Mouse (Mus musculus) fibroblast of lung, adult 2 months (primary cell): ENCODE results near the gene Zdhhc11.

ENCODE experiments used
- DNase-seq: peaks from one replicate; pipeline ENCODE4 v3.0.0-alpha.2; 2011; ENCODE audit warnings: low read depth

Zdhhc11 gene

DNA sequence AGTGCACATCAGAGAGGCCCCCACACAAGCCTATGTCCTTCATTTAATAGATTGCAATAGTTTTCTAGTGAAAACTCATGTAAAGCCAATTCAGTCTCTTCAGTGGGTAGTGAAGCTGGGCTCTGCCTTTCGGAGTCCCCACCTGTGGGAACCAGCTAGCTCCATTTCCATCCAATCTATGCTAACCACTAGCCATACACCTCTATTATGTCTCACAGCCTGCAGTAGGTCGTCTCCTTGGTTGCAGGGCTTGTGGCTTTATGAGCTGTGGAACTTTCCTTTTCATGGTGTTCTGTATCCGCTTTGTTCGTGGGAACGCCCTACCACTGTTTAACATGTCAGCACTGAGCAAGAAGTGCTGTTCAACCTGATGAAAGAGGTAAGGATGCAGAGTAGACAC is at the start of gene Zdhhc11:
Zdhhc11 (plus strand) TSS at position 301 of the 400 bp plus-strand sequence.
- no peak for DNase-seq

DNA sequence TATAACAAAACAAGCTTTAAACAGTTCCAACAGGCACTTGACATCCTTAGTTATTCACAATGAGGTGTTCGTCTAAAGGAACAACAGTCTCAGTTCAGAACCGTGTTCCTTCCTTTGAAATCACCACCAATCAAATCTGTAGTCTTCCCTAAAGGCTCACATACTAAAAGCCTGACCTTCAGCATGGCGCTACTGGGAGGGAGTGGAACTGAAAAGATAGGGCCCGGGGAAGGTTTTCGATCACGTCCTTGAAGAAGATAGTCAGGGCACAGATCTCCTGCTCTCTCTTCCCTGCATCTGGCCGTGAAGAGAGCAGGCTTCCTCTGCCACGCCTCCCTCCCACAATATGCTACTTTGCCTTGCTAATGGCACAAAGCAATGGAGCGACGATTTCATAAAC is 31.4 kb upstream of the Zdhhc11 start:
- DNase-seq, result no peak

DNA sequence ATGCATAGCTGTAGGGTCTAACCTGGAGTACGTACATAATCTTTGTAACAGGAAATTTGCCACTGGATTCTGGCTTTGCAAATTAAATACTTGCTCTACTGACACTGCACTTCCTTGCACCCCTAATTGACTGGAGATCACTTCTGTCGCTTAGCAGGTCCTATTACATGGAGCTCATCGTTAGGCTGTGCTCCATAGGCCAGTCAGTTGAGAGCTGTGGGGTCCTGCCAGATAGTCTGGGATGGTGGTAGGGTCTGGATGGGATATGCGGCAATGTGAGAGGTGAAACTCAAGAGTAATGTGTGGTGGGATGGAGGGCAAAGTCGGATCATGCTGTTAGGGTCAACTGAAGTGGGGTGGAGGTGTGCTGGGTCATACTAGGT is 26.7 kb upstream of the Zdhhc11 start:
- DNase-seq, result no peak

DNA sequence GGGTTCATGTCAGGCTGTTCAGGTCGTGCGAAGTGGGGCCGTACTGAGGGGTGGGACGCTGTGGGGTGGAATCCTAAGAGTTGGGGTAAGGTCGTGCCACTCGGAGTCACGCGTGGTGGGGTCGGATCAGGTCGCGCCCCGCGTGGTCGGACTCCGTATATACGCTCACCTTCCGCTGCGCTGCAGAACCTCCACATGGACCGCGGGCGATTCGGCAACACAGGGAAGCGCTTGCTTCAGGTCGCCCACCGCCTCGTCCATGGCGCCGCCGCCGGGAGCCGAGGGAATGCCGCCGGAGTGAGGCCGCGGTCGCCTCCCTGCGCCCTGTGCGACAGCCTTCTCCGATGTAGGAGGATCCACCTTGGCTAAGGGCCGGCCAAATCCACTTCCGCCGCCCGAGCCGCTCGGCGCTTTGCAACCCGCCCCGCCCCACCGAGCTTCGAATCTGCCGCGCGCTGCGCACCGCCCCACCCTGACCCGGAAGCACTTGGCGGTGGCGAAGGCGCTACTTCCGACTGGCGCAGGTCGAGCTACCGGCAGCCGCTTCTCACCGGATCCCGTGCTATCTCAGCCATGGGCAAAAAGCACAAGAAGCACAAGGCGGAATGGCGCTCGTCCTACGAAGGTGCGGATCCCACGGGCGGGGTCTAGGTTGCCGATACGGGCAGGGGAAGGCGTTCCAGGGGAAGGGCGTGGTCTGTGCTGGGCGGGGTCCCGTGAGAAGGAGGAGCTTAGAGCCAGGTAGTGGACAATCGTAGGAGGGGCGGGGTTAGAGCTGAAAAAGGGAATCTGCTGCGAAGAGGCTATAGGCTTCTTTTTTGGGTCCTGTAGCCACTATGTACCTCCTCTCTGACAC is 26.1 kb upstream of the Zdhhc11 start, which contains the start of the genes Trip13 and Brd9:
Trip13 (minus strand) TSS at position 464 of the 856 bp plus-strand sequence.
Brd9 (plus strand) TSS at position 491 of the 856 bp plus-strand sequence.
- DNase-seq, result peak; percentile 52

DNA sequence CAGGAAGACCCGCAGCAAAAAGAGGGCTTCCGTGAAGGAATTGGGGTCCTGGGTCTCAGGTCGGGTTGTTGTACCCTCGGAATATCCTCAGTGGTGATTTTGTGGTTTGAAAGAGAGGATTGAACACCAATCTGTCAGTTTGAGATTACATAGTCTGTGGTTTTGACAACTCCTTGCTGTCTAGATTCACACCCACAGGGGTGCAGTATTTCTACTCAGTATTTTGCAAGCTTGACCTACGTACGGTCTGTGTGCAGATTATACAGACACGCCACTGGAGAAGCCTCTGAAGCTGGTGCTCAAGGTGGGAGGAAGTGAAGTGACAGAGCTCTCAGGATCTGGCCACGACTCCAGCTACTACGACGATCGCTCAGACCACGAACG is 25.5 kb upstream of the Zdhhc11 start:
- no peak for DNase-seq

DNA sequence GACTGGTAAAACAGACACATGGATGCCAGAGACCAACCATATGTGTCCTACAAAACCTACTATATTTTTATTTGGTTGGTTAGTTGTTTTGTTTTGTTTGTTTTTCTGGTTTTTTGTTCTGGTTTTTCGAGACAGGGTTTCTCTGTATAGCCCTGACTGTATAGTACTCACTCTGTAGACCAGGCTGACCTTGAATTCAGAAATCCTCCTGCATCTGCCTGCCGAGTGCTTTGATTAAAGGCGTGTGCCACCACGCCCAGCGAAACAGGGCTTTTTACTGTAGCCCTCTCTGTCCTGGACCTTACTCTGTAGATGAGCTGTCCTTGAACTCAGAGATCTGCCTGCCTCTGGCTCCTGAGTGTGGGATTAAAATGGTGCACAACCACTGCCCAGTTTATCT is 24.6 kb upstream of the Zdhhc11 start:
- DNase-seq, result no peak

DNA sequence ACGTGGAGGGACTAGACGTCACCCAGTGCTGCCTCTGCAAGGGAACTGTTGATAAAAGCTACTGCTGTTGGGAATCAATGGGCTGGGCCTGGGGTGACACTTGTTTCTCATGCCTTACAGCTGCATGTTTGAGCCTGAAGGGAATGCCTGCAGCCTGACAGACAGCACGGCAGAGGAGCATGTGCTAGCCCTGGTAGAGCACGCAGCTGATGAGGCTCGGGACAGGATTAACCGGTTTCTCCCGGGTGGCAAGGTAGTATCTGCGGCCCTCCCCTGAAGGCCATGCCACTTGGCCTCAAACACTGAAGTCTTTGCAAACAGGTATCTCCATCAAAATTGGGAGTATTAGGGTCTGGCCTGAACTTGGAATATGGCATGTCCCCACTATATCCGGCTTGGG is 19.0 kb upstream of the Zdhhc11 start:
- no peak for DNase-seq

DNA sequence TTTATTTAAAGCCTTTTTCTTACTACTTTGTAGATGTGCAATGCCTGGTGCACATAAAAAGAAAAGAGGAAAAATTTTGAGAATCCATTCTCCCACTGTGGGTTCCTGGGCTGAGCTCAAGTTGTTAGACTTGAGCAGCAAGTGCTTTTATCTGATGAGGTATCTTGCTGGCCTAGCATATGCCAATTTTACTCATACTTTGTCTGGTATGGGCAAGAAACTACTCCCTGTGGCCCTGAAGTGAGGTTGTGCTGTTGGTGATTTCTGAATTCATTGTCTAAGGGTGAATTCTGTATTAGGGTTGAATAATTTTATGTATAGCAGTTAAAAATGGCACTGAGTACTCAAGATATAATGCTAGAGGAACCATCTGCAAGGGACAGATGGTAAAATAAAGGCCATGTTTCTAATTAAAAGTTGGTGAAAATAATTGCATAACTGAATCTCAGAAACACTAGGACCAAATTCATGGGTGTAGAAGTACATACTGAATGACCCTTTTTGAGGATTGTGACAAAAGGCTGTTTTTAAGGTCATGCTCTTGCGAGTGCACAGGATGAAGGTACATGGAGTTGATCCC is 10.0 kb upstream of the Zdhhc11 start:
- DNase-seq, result no peak

DNA sequence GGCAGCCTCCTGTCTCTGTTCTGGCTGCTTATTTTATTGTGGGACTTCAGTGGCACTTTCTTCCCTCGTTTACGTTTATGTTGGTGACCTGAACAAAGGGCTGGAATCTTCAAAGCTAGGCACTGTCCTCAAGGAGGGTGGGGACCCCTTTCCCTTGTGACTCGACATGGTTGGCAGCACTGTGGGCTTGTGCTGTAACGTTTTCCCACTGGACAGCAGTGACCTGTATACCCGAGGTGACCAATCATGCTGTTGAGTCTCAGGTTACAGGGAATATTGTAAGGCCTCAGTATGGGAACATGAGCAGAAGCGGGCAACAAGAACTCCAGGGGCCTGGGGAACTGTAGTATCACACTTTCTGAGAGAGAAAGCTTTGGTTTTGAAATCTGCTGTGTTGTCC is 9.0 kb upstream of the Zdhhc11 start:
- DNase-seq, result no peak

DNA sequence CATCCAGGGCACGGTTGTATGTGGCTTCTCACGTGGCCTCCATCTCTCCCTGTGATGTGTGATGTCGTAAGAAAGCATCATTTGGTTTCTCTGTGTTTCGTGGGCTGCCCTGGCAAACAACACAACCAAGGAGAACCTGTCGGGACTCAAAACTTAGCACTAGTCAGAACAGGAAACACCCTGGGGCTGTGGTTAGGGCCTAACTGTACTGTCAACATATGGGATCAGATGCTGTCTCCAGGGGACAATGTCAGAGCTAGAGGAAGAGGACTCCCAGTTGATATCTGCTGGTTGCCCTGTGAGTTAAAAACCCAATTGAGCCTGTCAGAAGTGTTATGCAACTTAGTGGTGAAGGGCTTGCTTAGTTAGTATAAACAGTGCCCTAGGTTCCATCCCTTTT is 8.1 kb upstream of the Zdhhc11 start:
- DNase-seq, result no peak

DNA sequence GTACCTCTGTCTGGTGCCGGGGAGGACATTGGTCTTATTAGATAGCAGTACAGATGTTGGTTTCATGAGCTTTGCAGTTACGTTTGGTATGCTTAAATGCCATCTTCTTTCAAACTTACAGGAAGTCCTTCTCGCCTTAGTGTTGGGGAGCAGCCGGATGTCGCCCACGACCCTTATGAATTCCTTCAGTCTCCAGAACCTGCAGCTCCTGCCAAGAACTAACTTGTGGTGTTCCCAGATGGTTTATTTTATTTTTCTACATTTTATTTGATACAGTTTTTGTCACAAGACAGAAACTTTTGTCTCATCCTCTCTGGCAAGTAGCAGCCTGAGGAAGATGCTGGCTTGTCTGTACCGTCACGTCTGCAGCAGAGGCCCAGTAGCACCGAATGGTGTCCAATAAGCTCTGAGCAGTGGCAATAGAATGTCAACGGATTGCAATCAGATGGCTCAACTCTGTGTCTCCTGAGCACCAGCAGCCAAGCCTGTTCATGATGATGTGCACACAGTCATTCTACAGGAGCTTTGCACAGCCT is 3.5 kb upstream of the Zdhhc11 start:
- no peak for DNase-seq

DNA sequence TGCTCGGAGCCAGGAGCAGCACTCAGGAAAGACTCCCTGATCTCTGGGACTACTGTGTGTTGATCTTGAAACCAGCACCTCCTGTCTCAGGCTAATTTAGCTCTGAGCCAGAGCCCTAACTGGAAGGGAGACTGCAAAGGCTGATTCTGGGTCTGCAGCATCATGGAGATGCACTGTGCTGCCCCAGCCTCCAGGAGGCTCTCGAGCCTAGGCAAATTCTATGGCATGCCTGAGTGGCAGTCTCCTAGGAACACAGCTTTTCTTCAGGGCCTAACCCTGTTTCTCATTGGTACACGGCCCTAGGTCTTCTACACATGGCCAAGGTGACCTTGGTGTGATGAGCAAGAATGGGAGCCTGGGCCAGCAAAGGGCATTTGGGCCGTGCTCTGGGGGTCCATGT is 2.5 kb upstream of the Zdhhc11 start:
- no peak for DNase-seq

DNA sequence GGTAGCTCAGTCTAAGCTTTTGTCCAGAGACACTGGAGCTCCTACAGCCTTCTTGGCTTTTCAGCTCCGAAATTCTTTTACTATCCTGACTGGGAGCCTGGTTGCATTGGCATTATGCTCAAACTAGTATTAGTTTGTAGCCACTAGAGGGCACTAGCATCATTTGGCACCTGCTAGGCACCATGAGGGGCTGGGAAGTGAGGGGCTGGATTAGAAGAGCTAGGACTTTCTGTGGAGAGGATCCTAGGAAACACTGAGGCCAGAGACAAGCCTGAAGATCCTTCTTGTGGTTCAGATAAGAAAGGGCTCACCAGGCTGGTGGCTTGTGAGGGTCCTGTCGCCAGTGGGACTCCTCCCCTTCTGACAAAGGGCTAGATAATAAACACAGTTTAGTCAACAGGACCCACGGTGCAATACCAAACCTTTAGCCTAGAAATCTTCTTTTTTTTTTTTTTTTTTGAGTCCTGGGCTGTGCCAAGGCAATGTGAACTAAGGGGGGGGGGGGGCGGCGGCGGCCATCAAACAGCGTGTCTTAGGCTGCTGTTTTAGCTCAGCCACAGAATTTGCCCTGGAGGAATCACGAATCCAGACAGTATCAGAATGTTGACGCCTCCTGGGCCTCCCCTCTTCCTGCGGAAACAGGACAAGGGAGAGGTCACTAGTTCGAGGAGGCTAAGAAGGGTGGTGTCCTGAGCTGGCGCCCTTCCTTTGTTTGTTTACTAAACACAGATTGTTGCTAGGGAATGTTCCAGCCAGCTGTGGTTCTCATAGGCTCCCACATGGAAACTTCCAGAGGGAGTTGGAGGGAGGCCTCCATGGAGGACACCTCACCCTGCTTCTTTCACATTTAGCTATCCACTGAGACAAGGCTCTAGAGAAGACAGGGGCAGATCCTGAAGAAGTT is 7.1 kb downstream of the Zdhhc11 start:
- peak; percentile 12 for DNase-seq

DNA sequence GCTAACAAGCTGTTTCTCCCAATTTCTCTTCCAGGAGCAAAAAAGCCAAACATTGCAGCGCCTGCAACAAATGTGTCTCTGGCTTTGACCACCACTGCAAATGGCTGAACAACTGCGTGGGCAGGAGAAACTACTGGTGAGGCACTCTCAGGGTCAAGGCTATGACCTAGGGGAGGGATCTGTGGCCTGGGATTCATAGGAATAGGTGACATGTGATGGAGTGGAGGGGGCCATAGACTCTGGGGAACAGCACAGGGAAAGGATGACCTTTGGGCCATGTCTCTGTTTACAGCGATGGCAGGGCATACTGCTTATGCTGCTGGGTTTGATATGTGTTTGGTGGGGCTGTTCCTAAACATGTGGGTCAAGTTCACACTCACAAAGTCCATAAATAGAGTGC is 10.9 kb downstream of the Zdhhc11 start:
- no peak for DNase-seq

DNA sequence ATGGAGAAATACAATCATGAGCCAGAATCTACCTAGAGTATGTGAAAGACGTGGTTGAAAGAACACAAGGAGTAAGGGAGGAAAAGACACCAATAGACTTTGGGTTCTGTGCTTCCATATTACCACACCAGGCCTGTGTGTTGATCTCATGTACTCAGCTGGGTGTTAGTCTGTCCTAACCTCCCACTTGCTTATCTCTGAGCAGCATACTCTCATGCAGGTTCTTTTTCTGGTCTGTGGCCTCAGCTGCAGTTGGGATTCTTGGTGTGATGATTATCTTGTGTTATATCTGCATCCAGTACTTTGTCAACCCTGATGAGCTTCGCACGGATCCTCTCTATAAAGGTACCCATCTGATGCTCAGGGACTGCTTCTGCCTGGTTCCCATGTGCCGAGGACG is 13.3 kb downstream of the Zdhhc11 start:
- no peak for DNase-seq

DNA sequence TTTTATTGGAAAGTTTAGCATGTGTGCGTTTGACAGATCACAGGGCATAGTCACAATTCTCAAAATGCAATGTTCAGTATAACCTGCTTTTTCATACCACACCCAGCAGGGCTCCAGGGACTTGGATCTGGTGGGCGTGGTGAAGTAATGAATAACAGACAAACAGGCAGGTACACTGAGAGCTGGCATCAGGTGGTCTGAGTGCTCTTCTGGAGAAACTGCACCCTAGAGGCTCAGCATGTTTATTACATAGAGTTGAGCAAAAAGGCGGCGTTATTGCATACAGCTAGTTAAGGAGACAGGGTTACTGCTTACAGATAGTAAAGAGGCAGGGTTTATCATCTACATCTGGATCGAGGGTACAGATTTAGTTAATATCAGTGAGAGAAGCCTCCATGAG is 26.7 kb downstream of the Zdhhc11 start:
- no peak for DNase-seq

DNA sequence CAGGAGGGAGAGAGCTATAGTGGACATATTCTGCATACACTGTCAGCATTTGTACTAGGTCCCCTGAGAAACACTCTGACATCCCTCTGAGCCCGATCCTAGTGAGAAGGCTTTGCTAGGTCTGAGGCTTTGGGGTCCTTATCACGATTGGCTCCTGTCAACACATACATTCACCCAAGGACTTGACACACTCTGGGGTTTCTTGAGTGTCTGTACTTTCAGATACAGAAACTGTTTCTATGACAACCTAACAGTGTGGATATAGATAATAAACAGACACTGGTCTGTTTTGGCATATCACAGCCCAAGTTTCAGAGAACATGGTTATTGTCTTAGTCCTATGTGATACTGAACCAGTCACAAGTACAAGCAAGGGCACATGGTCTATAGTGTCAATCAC is 27.1 kb downstream of the Zdhhc11 start:
- DNase-seq, result no peak

DNA sequence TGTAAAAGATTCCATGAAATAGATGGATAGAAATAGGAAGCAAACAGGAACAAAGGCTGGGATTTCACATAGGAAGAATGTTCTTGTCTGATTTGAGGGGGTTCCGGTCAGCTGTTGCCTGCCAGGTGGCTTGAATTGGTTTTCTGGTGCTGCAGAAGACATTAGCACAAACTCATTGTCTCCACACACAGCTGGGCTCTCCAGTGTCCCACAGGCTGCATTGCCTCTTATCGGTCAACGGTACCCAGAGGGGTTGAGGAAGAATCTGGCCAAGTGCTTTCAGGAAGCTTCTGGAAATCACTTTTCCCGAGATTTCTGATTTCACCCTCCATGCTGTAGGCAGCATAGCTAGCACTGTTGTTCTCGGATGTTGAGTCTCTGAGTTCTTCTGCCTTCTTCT is 27.6 kb downstream of the Zdhhc11 start:
- DNase-seq, result no peak

DNA sequence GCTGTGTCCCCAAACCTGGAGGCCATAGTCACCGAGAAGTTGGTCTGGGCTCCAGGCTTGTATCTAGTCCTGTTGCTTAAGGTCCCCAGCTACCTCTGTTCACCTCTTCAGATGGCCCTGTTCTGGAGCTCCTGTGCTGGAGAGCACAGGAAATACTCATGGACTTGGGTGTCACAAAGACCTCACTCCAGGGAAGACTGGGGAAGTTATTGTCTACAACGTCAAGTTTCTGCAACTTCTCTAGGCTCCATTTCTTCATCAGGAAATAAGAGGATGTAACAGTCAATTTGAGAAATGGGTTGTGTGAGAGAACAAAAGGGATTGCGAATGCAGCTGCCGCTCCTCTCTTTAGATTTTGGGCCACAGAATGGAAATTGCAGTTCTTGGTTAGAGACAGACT is 32.8 kb downstream of the Zdhhc11 start:
- DNase-seq, result no peak

DNA sequence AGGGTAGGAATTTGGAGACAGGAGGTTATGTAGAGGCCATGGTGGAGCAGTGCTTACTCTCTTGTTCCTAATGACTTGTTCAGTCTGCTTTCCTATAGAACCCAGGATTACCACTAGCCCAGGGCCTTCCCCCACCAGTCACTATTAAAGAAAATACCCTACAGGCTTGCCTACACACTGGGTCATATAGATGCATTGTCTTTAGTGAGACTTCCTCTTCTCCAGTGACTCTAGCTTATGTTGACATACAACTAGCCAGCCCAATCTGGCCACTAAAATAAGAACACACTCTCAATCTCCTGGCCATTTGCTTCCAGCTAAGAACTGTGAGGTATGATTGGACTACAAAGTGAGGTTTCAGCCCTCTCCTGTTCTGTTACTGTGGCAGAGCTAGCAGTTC is 36.9 kb downstream of the Zdhhc11 start:
- DNase-seq, result no peak

DNA sequence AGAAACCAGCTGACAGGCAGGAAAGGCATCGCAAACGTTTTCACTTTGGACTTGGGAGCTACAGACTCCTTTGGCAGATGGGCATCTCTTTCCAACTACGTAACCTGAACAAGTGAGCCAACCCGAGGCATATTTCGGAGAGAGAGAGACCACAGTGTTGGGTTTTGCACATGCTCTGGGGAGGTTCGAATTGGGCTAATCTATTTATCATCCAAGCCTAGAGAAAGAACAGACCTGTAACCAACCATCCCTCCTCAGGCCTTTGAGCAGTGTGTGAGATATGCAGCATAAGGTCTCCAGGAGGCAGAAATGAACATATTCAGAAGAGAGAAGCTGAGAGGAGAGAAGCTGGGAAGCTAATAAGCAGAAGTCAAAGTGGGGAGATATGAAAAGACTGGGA is 37.3 kb downstream of the Zdhhc11 start:
- DNase-seq, result no peak

DNA sequence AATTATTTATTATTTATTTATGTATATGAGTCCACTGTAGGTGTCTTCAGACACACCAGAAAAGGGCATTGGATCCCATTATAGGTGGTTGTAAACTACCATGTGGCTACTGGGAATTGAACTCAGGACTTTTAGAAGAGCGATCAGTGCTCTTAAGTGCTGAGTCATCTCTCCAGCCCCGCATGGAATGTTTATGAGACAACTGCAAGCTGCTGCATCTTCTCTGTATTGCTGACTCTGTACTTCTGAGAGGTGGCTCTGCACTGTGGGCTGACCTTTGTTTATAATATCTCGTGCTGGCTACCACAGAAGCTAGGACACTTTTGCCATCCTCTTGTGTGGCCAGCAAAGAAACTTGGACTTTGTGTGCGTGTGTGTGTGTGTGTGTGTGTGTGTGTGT is 37.8 kb downstream of the Zdhhc11 start:
- no peak for DNase-seq
